Mouse (Mus musculus): ENCODE results near the gene Igfn1. TPM values are rescaled to one million over a fixed set of nuclear protein-coding genes. Genes with fewer than 3 reads are reported as not detected.

The Igfn1 gene
- total and polyA plus RNA-seq, 3 experiments = not detected

GRCm38 (mm10) chr1:136007211-136008158, 1.3 kb upstream of the Igfn1 start, which contains the start of gene Tmem9:
TSS of gene Tmem9 (plus strand) at chr1:136008150.
- no peak for TF ChIP-seq TCF12 (IDR thresholded peaks at IDR 0.05; ENCODE audit: low read depth, low read length)
- no peak for TF ChIP-seq HCFC1 (IDR thresholded peaks at IDR 0.05; ENCODE audit: low read depth, low read length)
- no peak for TF ChIP-seq USF2 (conservative IDR thresholded peaks at IDR 0.05; ENCODE audit: low read depth, low read length)
- no peak for TF ChIP-seq PAX5 (IDR thresholded peaks at IDR 0.05; ENCODE audit: low read length)
- no peak for TF ChIP-seq MAFK (IDR thresholded peaks at IDR 0.05; ENCODE audit: insufficient replicate concordance, low read length)
- H3K9me3 ChIP-seq (replicated peaks; ENCODE audit: low read length) = no peaks in the 10 kb centered on the region
- H3K4me2 ChIP-seq (ENCODE audit: insufficient read depth, low read depth, poor library complexity, severe bottlenecking) = peak within 1 kb of the TSS; percentile 24; the same call in 1 of the 2 replicates
- H3K79me2 ChIP-seq (replicated peaks; ENCODE audit: control insufficient read depth, extremely low read depth, insufficient read depth, poor library complexity, severe bottlenecking) = no peaks in the 10 kb centered on the region
- in situ Hi-C loops (cut with MboI; ENCODE audit: low pct_ligation_motif_present, low pct_unique_long_range_greater_than_20kb, low sequenced_read_pairs) (no loop called here), dilution Hi-C loops (cut with MboI; ENCODE audit: extremely low pct_ligation_motif_present, extremely low pct_unique_long_range_greater_than_20kb, low sequenced_read_pairs) (no loop called here)
- no peak within 1 kb of the TSS for H3K9ac ChIP-seq (ENCODE audit: insufficient read depth, low read depth)
- no peak for DNase-seq (ENCODE audit: extremely low read depth)
- no peaks in the 10 kb centered on the region for H3K4me1 ChIP-seq (ENCODE audit: control insufficient read depth in 1 of 2, insufficient read depth in 2 of 2)
- H3K4me3 ChIP-seq (replicated peaks in 1 of 3; ENCODE audit: low read depth in 2 of 3, low read length in 2 of 3, poor library complexity in 1 of 3) = no peak within 1 kb of the TSS
- no peaks in the 10 kb centered on the region for H3K36me3 ChIP-seq (replicated peaks in 1 of 2; ENCODE audit: control insufficient read depth in 1 of 2, insufficient read depth in 1 of 2, low read length in 1 of 2)
- H3K27me3 ChIP-seq (replicated peaks) = peaks cover 19% of the 10 kb centered on the region
- no peak within 1 kb of the TSS for H3K27ac ChIP-seq (ENCODE audit: insufficient read depth, low read depth)

GRCm38 (mm10) chr1:136001438-136001837, 4.7 kb downstream of the Igfn1 start:
- H3K4me1 ChIP-seq (ENCODE audit: control insufficient read depth in 1 of 2, insufficient read depth in 2 of 2) = no peaks in the 10 kb centered on the region
- DNase-seq (ENCODE audit: extremely low read depth) = no peak
- H3K4me3 ChIP-seq (replicated peaks in 1 of 3; ENCODE audit: low read depth in 2 of 3, low read length in 2 of 3, poor library complexity in 1 of 3) = no peak overlapping the region
- H3K9ac ChIP-seq (ENCODE audit: insufficient read depth, low read depth) = no peak overlapping the region
- dilution Hi-C loops (cut with MboI; ENCODE audit: extremely low pct_ligation_motif_present, extremely low pct_unique_long_range_greater_than_20kb, low sequenced_read_pairs) = no loop called here
- H3K79me2 ChIP-seq (replicated peaks; ENCODE audit: control insufficient read depth, extremely low read depth, insufficient read depth, poor library complexity, severe bottlenecking) = no peaks in the 10 kb centered on the region
- H3K36me3 ChIP-seq (replicated peaks in 1 of 2; ENCODE audit: control insufficient read depth in 1 of 2, insufficient read depth in 1 of 2, low read length in 1 of 2) = no peaks in the 10 kb centered on the region
- H3K27ac ChIP-seq (ENCODE audit: insufficient read depth, low read depth) = no peak overlapping the region
- H3K9me3 ChIP-seq (replicated peaks; ENCODE audit: low read length) = peaks cover 6% of the 10 kb centered on the region
- no peak for TF ChIP-seq ZC3H11A (IDR thresholded peaks at IDR 0.05; ENCODE audit: low read depth, low read length)
- TF ChIP-seq IRF4 (IDR thresholded peaks at IDR 0.05; ENCODE audit: low read depth, low read length) = no peak
- no peak for TF ChIP-seq ZMIZ1 (IDR thresholded peaks at IDR 0.05; ENCODE audit: low read depth, low read length)
- no peak for TF ChIP-seq SIN3A (IDR thresholded peaks at IDR 0.05; ENCODE audit: low read length)
- no peak for TF ChIP-seq ZKSCAN1 (IDR thresholded peaks at IDR 0.05; ENCODE audit: borderline replicate concordance, low read depth, low read length)
- no peak for TF ChIP-seq KAT2A (IDR thresholded peaks at IDR 0.05; ENCODE audit: insufficient replicate concordance, low read length)
- no peak for TF ChIP-seq CHD2 (IDR thresholded peaks at IDR 0.05; ENCODE audit: low read length)
- no peak for TF ChIP-seq BHLHE40 (IDR thresholded peaks at IDR 0.05; ENCODE audit: low read depth, low read length)
- TF ChIP-seq RCOR1 (conservative IDR thresholded peaks at IDR 0.05; ENCODE audit: low read depth, low read length) = no peak
- no peak for TF ChIP-seq POLR2AphosphoS2 (IDR thresholded peaks at IDR 0.05; ENCODE audit: low read depth, low read length)
- TF ChIP-seq GABPA (IDR thresholded peaks at IDR 0.05; ENCODE audit: insufficient replicate concordance, low read depth, low read length) = no peak
- TF ChIP-seq PAX5 (IDR thresholded peaks at IDR 0.05; ENCODE audit: low read length) = no peak
- no peak for TF ChIP-seq EP300 (IDR thresholded peaks at IDR 0.05; ENCODE audit: low read length)
- TF ChIP-seq HCFC1 (IDR thresholded peaks at IDR 0.05; ENCODE audit: low read depth, low read length) = no peak
- TF ChIP-seq MEF2A (IDR thresholded peaks at IDR 0.05; ENCODE audit: borderline replicate concordance, low read depth, low read length) = no peak
- no peak for TF ChIP-seq MXI1 (IDR thresholded peaks at IDR 0.05; ENCODE audit: low read depth, low read length)
- TF ChIP-seq UBTF (IDR thresholded peaks at IDR 0.05; ENCODE audit: low read depth, low read length) = no peak
- no peak overlapping the region for H3K4me2 ChIP-seq (ENCODE audit: insufficient read depth, low read depth, poor library complexity, severe bottlenecking)
- peaks cover 53% of the 10 kb centered on the region for H3K27me3 ChIP-seq (replicated peaks)
- in situ Hi-C loops (cut with MboI; ENCODE audit: low pct_ligation_motif_present, low pct_unique_long_range_greater_than_20kb, low sequenced_read_pairs) = no loop called here

Measured in CH12.LX (cell line).